Mouse (Mus musculus): ENCODE results near the gene Zfp446. TPM values are rescaled to one million over a fixed set of nuclear protein-coding genes. Genes with fewer than 3 reads are reported as not detected.

Gene Zfp446
- total and polyA plus RNA-seq, 3 experiments, result 7.8 to 12.9 (median 12.8) TPM

DNA sequence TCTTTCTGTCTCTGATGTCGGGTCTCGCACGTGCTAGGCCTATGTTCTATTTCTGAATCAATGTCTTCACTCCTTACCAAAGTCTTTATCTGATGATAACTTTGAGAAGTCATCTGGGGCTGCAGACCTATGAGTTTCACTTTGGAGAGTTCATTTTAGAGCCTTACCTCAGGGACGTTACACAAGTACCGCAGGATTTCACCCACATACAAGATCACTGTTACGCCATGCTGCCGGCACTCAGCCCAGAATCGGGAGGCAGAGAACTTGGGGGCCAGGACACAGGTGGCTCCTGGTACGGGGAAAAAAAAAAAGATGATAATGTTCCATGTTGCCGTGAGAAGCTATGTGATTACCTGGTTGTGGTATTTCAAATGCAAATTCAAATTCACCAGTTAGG lies 15.5 kb downstream of the Zfp446 start:
- TF ChIP-seq MAFK (IDR thresholded peaks at IDR 0.05; ENCODE audit: insufficient replicate concordance, low read length) (no peak), JUN (IDR thresholded peaks at IDR 0.05; ENCODE audit: insufficient read depth, low read depth, low read length) (no peak), SMC3 (IDR thresholded peaks at IDR 0.05; ENCODE audit: low read depth, low read length) (no peak)
- no peak overlapping the region for H3K4me3 ChIP-seq (replicated peaks in 1 of 3; ENCODE audit: low read depth in 2 of 3, low read length in 2 of 3, poor library complexity in 1 of 3)
- no peak overlapping the region for H3K9ac ChIP-seq (ENCODE audit: insufficient read depth, low read depth)
- no peak overlapping the region for H3K4me2 ChIP-seq (ENCODE audit: insufficient read depth, low read depth, poor library complexity, severe bottlenecking)
- in situ Hi-C loops (cut with MboI; ENCODE audit: low pct_ligation_motif_present, low pct_unique_long_range_greater_than_20kb, low sequenced_read_pairs), result no loop called here
- no peaks in the 10 kb centered on the region for H3K79me2 ChIP-seq (replicated peaks; ENCODE audit: control insufficient read depth, extremely low read depth, insufficient read depth, poor library complexity, severe bottlenecking)
- dilution Hi-C loops (cut with MboI; ENCODE audit: extremely low pct_ligation_motif_present, extremely low pct_unique_long_range_greater_than_20kb, low sequenced_read_pairs), result no loop called here
- H3K27me3 ChIP-seq (replicated peaks), result no peaks in the 10 kb centered on the region
- no peak overlapping the region for H3K27ac ChIP-seq (ENCODE audit: insufficient read depth, low read depth)
- peaks cover 3 to 4% of the 10 kb centered on the region in 2 experiments; a peak in 1 of 4 replicates for H3K4me1 ChIP-seq (ENCODE audit: control insufficient read depth in 1 of 2, insufficient read depth in 2 of 2)
- no peaks in the 10 kb centered on the region for H3K36me3 ChIP-seq (replicated peaks in 1 of 2; ENCODE audit: control insufficient read depth in 1 of 2, insufficient read depth in 1 of 2, low read length in 1 of 2)
- DNase-seq (ENCODE audit: extremely low read depth), result no peak
- no peaks in the 10 kb centered on the region for H3K9me3 ChIP-seq (replicated peaks; ENCODE audit: low read length)

DNA sequence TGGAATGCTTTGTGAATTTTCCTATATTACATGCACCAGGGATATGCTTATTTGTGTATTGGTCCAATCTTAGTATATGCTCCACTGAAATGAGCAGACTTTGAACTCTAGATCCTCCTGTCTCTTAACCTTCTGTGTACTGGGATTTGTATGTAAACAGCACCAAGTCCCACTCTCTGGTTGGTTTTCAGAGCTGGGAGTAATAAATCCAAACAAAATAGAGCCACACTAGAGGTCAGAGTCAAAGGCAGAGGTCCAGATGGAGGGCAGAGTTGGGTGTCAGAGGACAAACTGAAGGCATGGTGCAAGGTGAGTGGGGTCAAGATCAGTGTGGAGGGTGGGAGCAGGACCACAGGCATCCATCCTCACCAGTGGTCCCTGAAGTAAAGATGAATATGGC lies 18.2 kb downstream of the Zfp446 start:
- Histone ChIP-seq H3K36me3 (replicated peaks in 1 of 2; ENCODE audit: control insufficient read depth in 1 of 2, insufficient read depth in 1 of 2, low read length in 1 of 2) (no peaks in the 10 kb centered on the region), H3K9me3 (replicated peaks; ENCODE audit: low read length) (no peaks in the 10 kb centered on the region), H3K27ac (ENCODE audit: insufficient read depth, low read depth) (no peak overlapping the region), H3K4me1 (ENCODE audit: control insufficient read depth in 1 of 2, insufficient read depth in 2 of 2) (peaks cover 3% of the 10 kb centered on the region in 2 experiments; a peak in 1 of 4 replicates), H3K79me2 (replicated peaks; ENCODE audit: control insufficient read depth, extremely low read depth, insufficient read depth, poor library complexity, severe bottlenecking) (no peaks in the 10 kb centered on the region), H3K4me2 (ENCODE audit: insufficient read depth, low read depth, poor library complexity, severe bottlenecking) (no peak overlapping the region), H3K27me3 (replicated peaks) (no peaks in the 10 kb centered on the region), H3K4me3 (replicated peaks in 1 of 3; ENCODE audit: low read depth in 2 of 3, low read length in 2 of 3, poor library complexity in 1 of 3) (no peak overlapping the region), H3K9ac (ENCODE audit: insufficient read depth, low read depth) (no peak overlapping the region)
- in situ Hi-C loops (cut with MboI; ENCODE audit: low pct_ligation_motif_present, low pct_unique_long_range_greater_than_20kb, low sequenced_read_pairs), result no loop called here
- no peak for DNase-seq (ENCODE audit: extremely low read depth)
- TF ChIP-seq POLR2AphosphoS2 (IDR thresholded peaks at IDR 0.05; ENCODE audit: low read depth, low read length) (no peak), ZMIZ1 (IDR thresholded peaks at IDR 0.05; ENCODE audit: low read depth, low read length) (no peak), NRF1 (IDR thresholded peaks at IDR 0.05; ENCODE audit: low read depth, low read length) (no peak), CHD1 (IDR thresholded peaks at IDR 0.05; ENCODE audit: low read depth, low read length) (no peak), MYC (IDR thresholded peaks at IDR 0.05; ENCODE audit: low read depth, low read length) (no peak), IRF4 (IDR thresholded peaks at IDR 0.05; ENCODE audit: low read depth, low read length) (no peak), MXI1 (IDR thresholded peaks at IDR 0.05; ENCODE audit: low read depth, low read length) (no peak), USF2 (conservative IDR thresholded peaks at IDR 0.05; ENCODE audit: low read depth, low read length) (no peak), UBTF (IDR thresholded peaks at IDR 0.05; ENCODE audit: low read depth, low read length) (no peak)
- dilution Hi-C loops (cut with MboI; ENCODE audit: extremely low pct_ligation_motif_present, extremely low pct_unique_long_range_greater_than_20kb, low sequenced_read_pairs), result no loop called here

DNA sequence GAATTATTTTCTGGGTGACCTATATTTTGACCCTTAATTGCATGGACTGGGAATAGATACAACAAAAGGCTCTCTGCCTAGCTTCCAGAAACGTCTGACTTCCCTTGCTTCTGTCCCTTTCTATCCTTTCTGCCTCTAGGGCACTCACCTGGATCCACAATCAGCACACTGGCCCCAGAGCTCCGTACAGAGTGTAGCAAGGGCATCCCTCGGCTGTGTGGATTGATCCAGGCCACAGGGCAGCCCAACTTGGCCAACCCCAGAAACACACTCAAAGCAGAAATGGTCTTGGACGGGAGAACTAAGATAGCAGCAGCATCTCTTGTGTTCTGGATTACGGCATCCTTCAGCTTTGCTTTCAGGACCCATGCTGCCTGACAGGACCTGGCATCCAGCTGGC lies 19.6 kb downstream of the Zfp446 start:
- dilution Hi-C loops (cut with MboI; ENCODE audit: extremely low pct_ligation_motif_present, extremely low pct_unique_long_range_greater_than_20kb, low sequenced_read_pairs), result no loop called here
- H3K9ac ChIP-seq (ENCODE audit: insufficient read depth, low read depth), result no peak overlapping the region

More for the DNA sequence above, 19.6 kb downstream of the Zfp446 start:
- H3K4me3 ChIP-seq (replicated peaks in 1 of 3; ENCODE audit: low read depth in 2 of 3, low read length in 2 of 3, poor library complexity in 1 of 3), result no peak overlapping the region
- no peak for DNase-seq (ENCODE audit: extremely low read depth)
- H3K4me2 ChIP-seq (ENCODE audit: insufficient read depth, low read depth, poor library complexity, severe bottlenecking), result no peak overlapping the region
- H3K4me1 ChIP-seq (ENCODE audit: control insufficient read depth in 1 of 2, insufficient read depth in 2 of 2), result 0 out of 4 replicates have a peak, but pooled peaks cover 0 to 3% of the 10 kb centered on the region in 2 experiments
- no peak overlapping the region for H3K27ac ChIP-seq (ENCODE audit: insufficient read depth, low read depth)
- H3K27me3 ChIP-seq (replicated peaks), result no peaks in the 10 kb centered on the region
- TF ChIP-seq RCOR1 (conservative IDR thresholded peaks at IDR 0.05; ENCODE audit: low read depth, low read length) (no peak), UBTF (IDR thresholded peaks at IDR 0.05; ENCODE audit: low read depth, low read length) (no peak), HCFC1 (IDR thresholded peaks at IDR 0.05; ENCODE audit: low read depth, low read length) (no peak), MEF2A (IDR thresholded peaks at IDR 0.05; ENCODE audit: borderline replicate concordance, low read depth, low read length) (no peak), SIN3A (IDR thresholded peaks at IDR 0.05; ENCODE audit: low read length) (no peak), POLR2A (IDR thresholded peaks at IDR 0.05; ENCODE audit: low read depth, low read length) (no peak), MXI1 (IDR thresholded peaks at IDR 0.05; ENCODE audit: low read depth, low read length) (no peak), CHD2 (IDR thresholded peaks at IDR 0.05; ENCODE audit: low read length) (no peak), ZMIZ1 (IDR thresholded peaks at IDR 0.05; ENCODE audit: low read depth, low read length) (no peak), MYC (IDR thresholded peaks at IDR 0.05; ENCODE audit: low read depth, low read length) (no peak)
- no peaks in the 10 kb centered on the region for H3K36me3 ChIP-seq (replicated peaks in 1 of 2; ENCODE audit: control insufficient read depth in 1 of 2, insufficient read depth in 1 of 2, low read length in 1 of 2)
- in situ Hi-C loops (cut with MboI; ENCODE audit: low pct_ligation_motif_present, low pct_unique_long_range_greater_than_20kb, low sequenced_read_pairs), result no loop called here
- no peaks in the 10 kb centered on the region for H3K79me2 ChIP-seq (replicated peaks; ENCODE audit: control insufficient read depth, extremely low read depth, insufficient read depth, poor library complexity, severe bottlenecking)
- H3K9me3 ChIP-seq (replicated peaks; ENCODE audit: low read length), result no peaks in the 10 kb centered on the region

All from CH12.LX (cell line).